Mouse (Mus musculus): ENCODE measurements around the gene Sly. TPM values are rescaled to one million over a fixed set of nuclear protein-coding genes. Genes with fewer than 3 reads are reported as not detected.

Sly gene
- not detected for polyA plus RNA-seq (2014; fragmentation: Illumina TruSeq; extraction: RNeasy Lipid Tissue Mini Kit (QIAGEN cat#74804); ENCODE audit: low read depth, low replicate concordance)

GRCm38 (mm10) chrY:57186888-57187287 lies at the start of gene Sly:
TSS of gene Sly (plus strand) at chrY:57187188.

